Mouse (Mus musculus) hindbrain, postnatal 0 days (tissue): ENCODE results near the gene Tlk1. TPM values are rescaled to one million over a fixed set of nuclear protein-coding genes. Genes with fewer than 3 reads are reported as not detected.

Experiments
- ATAC-seq: fragments of 200-750 bp; cut with Nextera tagmentation; 2 replicates; pipeline ENCODE4 v1.8.0; 2017; ENCODE audit warnings: mild to moderate bottlenecking, moderate TSS enrichment, moderate library complexity
- DNase-seq: peaks from one replicate; pipeline ENCODE4 v3.0.0-alpha.2; 2015; ENCODE audit warnings: low spot score
- H3K27ac ChIP-seq: fragments of 300-500 bp; sonication (generic); 2 replicates; pipeline ENCODE4 v1.5.1; 2014; ENCODE audit warnings: mild to moderate bottlenecking
- H3K27me3 ChIP-seq: fragments of 300-500 bp; sonication (generic); 2 replicates; pipeline ENCODE4 v1.6.1; 2014; ENCODE audit warnings: low read length, mixed read lengths; ENCODE audit not compliant: insufficient read depth
- H3K36me3 ChIP-seq: fragments of 300-500 bp; sonication (generic); 2 replicates; pipeline ENCODE4 v1.6.1; 2014; ENCODE audit warnings: low read length, mixed read lengths; ENCODE audit not compliant: insufficient read depth
- H3K4me1 ChIP-seq: fragments of 300-500 bp; sonication (generic); 2 replicates; pipeline ENCODE4 v1.6.1; 2014; ENCODE audit warnings: antibody characterized with exemption, low read length, mixed read lengths; ENCODE audit not compliant: insufficient read depth
- H3K4me2 ChIP-seq: fragments of 300-500 bp; sonication (generic); 2 replicates; pipeline ENCODE4 v1.6.1; 2014; ENCODE audit warnings: low read depth, mild to moderate bottlenecking, low read length, moderate library complexity, mixed read lengths
- H3K4me3 ChIP-seq: fragments of 300-500 bp; sonication (generic); 2 replicates; pipeline ENCODE4 v1.5.1; 2014; ENCODE audit warnings: low read length
- H3K9ac ChIP-seq: fragments of 300-500 bp; sonication (generic); replicated peaks from 2 replicates; pipeline ENCODE4 v1.6.1; 2014; ENCODE audit warnings: mild to moderate bottlenecking, low read length, moderate library complexity, mixed read lengths
- H3K9me3 ChIP-seq: fragments of 300-500 bp; sonication (generic); 2 replicates; pipeline ENCODE4 v1.6.1; 2016; ENCODE audit warnings: low read length, mixed read lengths
- CTCF ChIP-seq: IDR thresholded peaks from 2 replicates; pipeline ENCODE4 v1.5.1; 2016; ENCODE audit warnings: antibody characterized with exemption, control low read depth, low read depth
- WGBS: fragments of 180-500 bp; shearing (Covaris S2); extraction: QIAGEN DNeasy Blood & Tissue Kit; methylation state at CpG from one replicate; pipeline ENCODE4 v1.1.7; 2014; 5-methylcytosine and 5-hydroxymethylcytosine counted together
- polyA plus RNA-seq: library from polyadenylated mRNA; unstranded; fragments of >200 nt; fragmentation: Nextera tagmentation; extraction: Ambion mirVana; gene quantifications from 2 replicates; pipeline ENCODE4 v1.2.1, GENCODE M21; 2015
- total RNA-seq: library from RNA; depleted of rRNA; stranded (reverse); fragments of >200 nt; gene quantifications from 2 replicates; pipeline ENCODE4 v1.2.3, GENCODE M21; 2014

Gene Tlk1
- total and polyA plus RNA-seq, 2 experiments from 2014 or later, result 17.3 to 27.0 TPM

- WGBS, result 94% methylated on average over 7 of the region's 7 CpGs
- no peak for ATAC-seq
- Histone ChIP-seq H3K27ac (no peak overlapping the region), H3K9ac (no peak overlapping the region), H3K27me3 (no peaks in the 10 kb centered on the region), H3K4me2 (no peak overlapping the region), H3K4me1 (0 out of 2 replicates have a peak, but pooled peaks cover 1% of the 10 kb centered on the region), H3K36me3 (peaks cover 29% of the 10 kb centered on the region), H3K4me3 (no peak overlapping the region), H3K9me3 (no peaks in the 10 kb centered on the region)
- TF ChIP-seq CTCF, result no peak
- DNase-seq, result no peak
Observed at GRCm38 (mm10) chr2:70710236-70710635, 115.3 kb downstream of the Tlk1 start.

- WGBS, result 76% methylated on average over 13 of the region's 13 CpGs
- peaks cover 8% of the 10 kb centered on the region; the same call in 1 of the 2 replicates for H3K4me1 ChIP-seq
- H3K27me3 ChIP-seq, result no peaks in the 10 kb centered on the region
- H3K4me3 ChIP-seq, result no peak overlapping the region
- ATAC-seq (no peak), DNase-seq (no peak)
- no peak overlapping the region for H3K4me2 ChIP-seq
- TF ChIP-seq CTCF, result no peak
- no peak overlapping the region for H3K9ac ChIP-seq
- H3K27ac ChIP-seq, result no peak overlapping the region
- H3K9me3 ChIP-seq, result no peaks in the 10 kb centered on the region
- H3K36me3 ChIP-seq, result peaks cover 27% of the 10 kb centered on the region
Observed at GRCm38 (mm10) chr2:70708986-70709730, 116.4 kb downstream of the Tlk1 start.

- no peak for DNase-seq
- no peak overlapping the region for H3K9ac ChIP-seq
- H3K4me1 ChIP-seq, result peaks cover 8% of the 10 kb centered on the region; the same call in 1 of the 2 replicates
- H3K4me2 ChIP-seq, result no peak overlapping the region
- no peak overlapping the region for H3K4me3 ChIP-seq
- H3K27ac ChIP-seq, result no peak overlapping the region
- no peak for ATAC-seq
- no peaks in the 10 kb centered on the region for H3K36me3 ChIP-seq
- H3K9me3 ChIP-seq, result no peaks in the 10 kb centered on the region
- no peaks in the 10 kb centered on the region for H3K27me3 ChIP-seq
- TF ChIP-seq CTCF, result no peak
- 41% methylated on average over 5 of the region's 5 CpGs for WGBS
Observed at GRCm38 (mm10) chr2:70702403-70702802, 123.1 kb downstream of the Tlk1 start.

GRCm38 (mm10) chr2:70701571-70701970 lies 124.0 kb downstream of the Tlk1 start:
- Histone ChIP-seq H3K4me1 (peaks cover 8% of the 10 kb centered on the region; the same call in 1 of the 2 replicates), H3K9me3 (no peaks in the 10 kb centered on the region), H3K9ac (no peak overlapping the region), H3K27ac (no peak overlapping the region), H3K4me3 (no peak overlapping the region), H3K4me2 (no peak overlapping the region), H3K27me3 (no peaks in the 10 kb centered on the region), H3K36me3 (no peaks in the 10 kb centered on the region)
- TF ChIP-seq CTCF, result no peak
- ATAC-seq, result no peak
- DNase-seq, result no peak
- WGBS, result 64% methylated on average over 9 of the region's 9 CpGs

GRCm38 (mm10) chr2:70700851-70701250 lies 124.7 kb downstream of the Tlk1 start:
- ATAC-seq (no peak), DNase-seq (no peak)
- Histone ChIP-seq H3K4me1 (peaks cover 8% of the 10 kb centered on the region; the same call in 1 of the 2 replicates), H3K4me2 (no peak overlapping the region), H3K27ac (no peak overlapping the region), H3K9ac (no peak overlapping the region), H3K36me3 (no peaks in the 10 kb centered on the region), H3K9me3 (no peaks in the 10 kb centered on the region), H3K4me3 (no peak overlapping the region), H3K27me3 (no peaks in the 10 kb centered on the region)
- WGBS, result 89% methylated on average over 3 of the region's 3 CpGs
- no peak for TF ChIP-seq CTCF

- no peak overlapping the region for H3K4me3 ChIP-seq
- no peaks in the 10 kb centered on the region for H3K9me3 ChIP-seq
- WGBS, result 92% methylated on average over 10 of the region's 10 CpGs
- peaks cover 6% of the 10 kb centered on the region for H3K36me3 ChIP-seq
- H3K9ac ChIP-seq, result no peak overlapping the region
- TF ChIP-seq CTCF, result no peak
- H3K4me1 ChIP-seq, result no peaks in the 10 kb centered on the region
- H3K4me2 ChIP-seq, result no peak overlapping the region
- no peak for ATAC-seq
- DNase-seq, result no peak
- no peak overlapping the region for H3K27ac ChIP-seq
- H3K27me3 ChIP-seq, result no peaks in the 10 kb centered on the region
Observed at GRCm38 (mm10) chr2:70695712-70696111, 129.8 kb downstream of the Tlk1 start.

- H3K4me1 ChIP-seq, result no peaks in the 10 kb centered on the region
- ATAC-seq (no peak), DNase-seq (no peak)
- H3K36me3 ChIP-seq, result peaks cover 52% of the 10 kb centered on the region
- no peak overlapping the region for H3K9ac ChIP-seq
- no peaks in the 10 kb centered on the region for H3K9me3 ChIP-seq
- H3K4me3 ChIP-seq, result no peak overlapping the region
- no peak overlapping the region for H3K4me2 ChIP-seq
- no peaks in the 10 kb centered on the region for H3K27me3 ChIP-seq
- 89% methylated on average over 11 of the region's 11 CpGs for WGBS
- no peak overlapping the region for H3K27ac ChIP-seq
- no peak for TF ChIP-seq CTCF
Observed at GRCm38 (mm10) chr2:70690195-70690594, 135.3 kb downstream of the Tlk1 start.
